Mouse (Mus musculus) Muller cell, postnatal 12 days (primary cell): Measurements from ENCODE around the gene Ewsr1.

ENCODE experiments used
- DNase-seq: peaks from one replicate; pipeline ENCODE4 v3.0.0-alpha.2; 2015; ENCODE audit errors: inconsistent ontology term

Gene Ewsr1

GRCm38 (mm10) chr11:5098736-5099542 lies at the start of gene Ewsr1, which contains the start of gene Rhbdd3:
Ewsr1 (minus strand) TSS chr11:5099266.
Rhbdd3 (plus strand) TSS chr11:5098926.
- peak; percentile 99 for DNase-seq

GRCm38 (mm10) chr11:5145600-5145999 lies 46.5 kb upstream of the Ewsr1 start:
- no peak for DNase-seq

- DNase-seq, result no peak
Observed at GRCm38 (mm10) chr11:5141965-5142364, 42.9 kb upstream of the Ewsr1 start.

DNA sequence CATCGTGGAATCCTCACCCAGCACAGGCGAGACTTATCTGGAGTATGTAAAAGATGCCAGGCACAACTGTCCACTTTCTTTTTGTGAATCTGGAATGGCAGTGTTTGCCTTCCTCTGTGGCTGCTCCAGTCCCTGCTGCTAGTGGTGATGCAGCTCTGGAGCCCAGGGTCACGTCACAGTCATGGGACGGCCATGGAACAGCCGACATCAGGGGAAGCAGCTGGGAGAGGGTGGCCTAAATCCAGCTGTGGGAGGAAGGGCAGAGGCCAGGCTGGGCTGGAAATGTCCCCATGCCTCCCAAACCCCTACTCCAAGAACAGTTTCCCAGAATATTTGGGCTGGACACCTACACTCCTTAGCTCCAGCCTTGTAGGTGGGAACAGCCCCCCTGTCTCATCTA lies 42.2 kb upstream of the Ewsr1 start:
- DNase-seq, result no peak

- DNase-seq, result peak; percentile 68
Observed at GRCm38 (mm10) chr11:5140619-5141018, 41.6 kb upstream of the Ewsr1 start.

DNA sequence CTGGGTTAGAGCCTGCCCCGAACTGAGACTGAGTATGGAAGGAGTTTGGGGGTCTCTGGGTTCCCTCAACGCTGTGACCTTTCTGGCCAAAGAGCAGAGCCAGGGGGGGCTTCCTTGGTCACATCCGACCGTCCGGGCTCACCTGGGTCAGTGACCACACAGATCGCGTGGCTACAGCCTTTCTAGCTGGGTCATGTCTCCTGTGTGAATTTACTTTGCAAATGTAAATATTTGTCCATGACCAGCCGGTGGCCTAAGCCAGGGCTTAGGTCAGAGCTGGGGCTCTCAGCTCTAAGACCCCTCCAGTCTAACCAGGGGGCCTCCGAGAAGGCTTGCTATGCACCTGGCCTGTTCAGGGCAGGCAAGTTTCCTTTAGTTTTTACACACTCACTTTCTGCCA lies 40.3 kb upstream of the Ewsr1 start:
- DNase-seq, result no peak

DNA sequence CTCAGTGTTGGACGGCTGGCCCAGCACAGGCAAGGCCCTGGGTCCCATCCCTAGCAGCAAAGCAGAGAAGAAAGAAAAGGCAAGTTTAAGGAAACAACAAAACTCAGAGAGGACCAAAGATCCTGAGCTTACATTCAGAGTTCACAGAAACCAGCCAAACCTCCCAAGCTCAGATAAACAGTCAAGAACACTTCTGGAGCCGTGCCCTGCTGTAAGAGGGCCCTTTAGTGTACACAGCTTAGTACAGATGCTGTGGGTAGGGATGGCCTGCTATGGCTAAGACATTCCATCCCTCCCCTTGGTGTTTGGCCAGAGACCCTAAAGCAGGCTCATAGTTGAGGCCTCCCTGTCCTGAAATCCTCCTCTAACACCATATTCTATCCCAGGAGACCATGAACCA lies 39.6 kb upstream of the Ewsr1 start:
- no peak for DNase-seq

GRCm38 (mm10) chr11:5135914-5136313 lies 36.8 kb upstream of the Ewsr1 start:
- DNase-seq, result no peak

- no peak for DNase-seq
Observed at GRCm38 (mm10) chr11:5132751-5133150, 33.7 kb upstream of the Ewsr1 start.

- DNase-seq, result no peak
Observed at GRCm38 (mm10) chr11:5130111-5130665, 31.1 kb upstream of the Ewsr1 start.

GRCm38 (mm10) chr11:5129035-5129480 lies 30.0 kb upstream of the Ewsr1 start:
- DNase-seq, result peak; percentile 78

GRCm38 (mm10) chr11:5125713-5126112 lies 26.6 kb upstream of the Ewsr1 start:
- no peak for DNase-seq

- DNase-seq, result peak; percentile 69
Observed at GRCm38 (mm10) chr11:5114931-5115581, 16.0 kb upstream of the Ewsr1 start.

GRCm38 (mm10) chr11:5113645-5114044 lies 14.6 kb upstream of the Ewsr1 start:
- DNase-seq, result no peak

- no peak for DNase-seq
Observed at GRCm38 (mm10) chr11:5109441-5109840, 10.4 kb upstream of the Ewsr1 start.

DNA sequence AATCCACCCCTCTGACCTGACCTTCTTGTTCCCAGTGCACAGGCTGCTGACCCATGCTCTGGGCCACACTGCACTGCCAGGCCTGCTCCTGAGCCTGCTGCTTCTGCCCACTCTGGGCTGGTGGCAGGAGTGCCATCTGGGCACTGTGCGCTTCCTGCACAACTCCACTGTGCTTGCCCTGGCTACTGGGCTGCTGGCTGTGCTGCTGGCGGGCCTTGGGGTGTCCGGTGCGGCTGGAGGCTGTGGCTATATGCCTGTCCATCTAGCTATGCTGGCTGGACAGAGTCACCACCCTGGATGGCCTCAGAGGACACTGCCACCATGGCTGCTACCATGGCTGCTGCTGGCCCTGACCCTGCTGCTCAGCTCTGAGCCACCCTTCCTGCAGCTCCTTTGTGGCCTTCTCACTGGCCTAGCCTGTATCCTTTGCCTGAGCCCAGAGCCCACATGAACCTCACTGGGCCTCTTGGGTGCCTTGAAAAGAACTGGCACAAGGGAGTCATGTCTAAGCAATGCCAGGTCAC lies 5.0 kb upstream of the Ewsr1 start:
- DNase-seq, result no peak

- no peak for DNase-seq
Observed at GRCm38 (mm10) chr11:5102384-5102783, 3.3 kb upstream of the Ewsr1 start.

GRCm38 (mm10) chr11:5101641-5102040 lies 2.6 kb upstream of the Ewsr1 start:
- no peak for DNase-seq

DNA sequence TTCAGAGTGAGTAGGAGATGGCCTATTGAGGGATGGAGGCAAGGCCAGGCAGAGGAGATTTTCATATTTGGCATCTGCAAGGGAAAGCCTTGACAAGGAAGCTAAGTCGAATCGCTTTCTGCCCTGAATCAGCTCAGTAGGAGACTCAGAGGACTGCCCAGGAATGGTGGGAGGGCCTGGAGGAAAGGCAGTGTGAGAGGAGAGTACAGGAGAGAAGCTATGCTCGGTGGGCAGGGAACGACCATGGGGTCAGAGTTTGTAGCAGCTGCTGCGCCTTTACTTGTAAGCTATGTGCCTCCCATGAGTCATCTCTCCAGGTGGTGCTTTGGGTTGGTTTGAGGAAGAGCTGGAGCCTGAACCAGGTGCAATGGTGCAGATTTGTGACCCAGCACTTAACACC lies 1.7 kb upstream of the Ewsr1 start:
- DNase-seq, result no peak

GRCm38 (mm10) chr11:5100283-5100682 lies 1.2 kb upstream of the Ewsr1 start:
- DNase-seq, result no peak

- peak; percentile 83 for DNase-seq
Observed at GRCm38 (mm10) chr11:5099576-5100183, 614 bp upstream of the Ewsr1 start.
